ENCODE assay signal across 19 mouse cellular contexts in the genomic region with DNA sequence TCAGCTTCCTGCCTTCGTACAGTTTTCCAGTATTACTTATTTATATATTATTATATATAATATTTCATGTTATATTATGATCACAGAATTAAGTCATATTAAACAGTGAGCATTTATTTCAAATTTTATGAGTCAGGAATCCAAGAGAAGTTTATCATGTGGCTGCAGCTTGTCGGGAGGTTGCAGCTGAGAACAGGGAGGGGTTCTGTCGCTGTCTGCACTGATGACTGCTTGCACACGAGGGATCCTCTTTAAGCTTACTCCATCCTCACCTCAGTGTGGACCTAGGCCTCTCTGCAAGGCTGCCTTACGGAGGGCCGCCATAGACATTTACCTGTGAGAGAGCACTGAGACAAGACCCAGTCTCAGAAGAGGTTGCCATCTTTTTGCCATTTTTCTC. TPM values are rescaled to one million over a fixed set of nuclear protein-coding genes. Genes with fewer than 3 reads are reported as not detected.
DNase-seq lines count a peak whose midpoint lies in the region; ATAC-seq and TF ChIP-seq lines count a peak whose summit lies in the region.
"Had no signal": no experiment of that assay in that cellular context is flagged by ENCODE, and none has a peak within 500 bp of the region (broad histone marks: within the 10 kb centered on the region; RNA-seq: fewer than 3 reads in every experiment).

No protein-coding gene starts in this region.

- H3K36me3 ChIP-seq in heart, embryonic 10.5 days, result no peaks in the 10 kb centered on the region
- H3K36me3 ChIP-seq in heart, embryonic 11.5 days (ENCODE audit: control insufficient read depth, insufficient read depth, low read length), result no peaks in the 10 kb centered on the region
- H3K36me3 ChIP-seq in MEL (ENCODE audit: control insufficient read depth in 1 of 2, insufficient read depth in 2 of 2, low read length in 2 of 2), result peaks cover 0 to 22% of the 10 kb centered on the region in 2 experiments; a peak in 3 of 4 replicates
- peaks cover 37% of the 10 kb centered on the region for H3K36me3 ChIP-seq in erythroblast, embryonic 14.5 days (ENCODE audit: control insufficient read depth)
- H3K36me3 ChIP-seq in liver, embryonic 16.5 days (ENCODE audit: control insufficient read depth, insufficient read depth), result no peaks in the 10 kb centered on the region
- H3K36me3 ChIP-seq: embryonic facial prominence, embryonic 12.5 days; forebrain, embryonic 10.5 days; limb, embryonic 12.5 days; lung, embryonic 15.5 days had no signal

- peaks cover 9% of the 10 kb centered on the region for H3K79me2 ChIP-seq in MEL (ENCODE audit: control insufficient read depth, insufficient read depth, low read length, poor library complexity)

- no peak for ATAC-seq in heart, embryonic 11.5 days (replicated peaks; ENCODE audit: insufficient number of reproducible peaks, low FRiP score, low TSS enrichment)
- peak; percentile 91 for ATAC-seq in liver, embryonic 16.5 days (ENCODE audit: low read depth)

- no peaks in the 10 kb centered on the region for H3K27me3 ChIP-seq in heart, embryonic 10.5 days (ENCODE audit: insufficient read depth, poor library complexity, severe bottlenecking)
- H3K27me3 ChIP-seq in heart, embryonic 11.5 days (ENCODE audit: control insufficient read depth, insufficient read depth, low read length), result no peaks in the 10 kb centered on the region
- H3K27me3 ChIP-seq in MEL (ENCODE audit: control insufficient read depth in 1 of 2, insufficient read depth in 2 of 2, low read length in 2 of 2), result no peaks in the 10 kb centered on the region
- H3K27me3 ChIP-seq in erythroblast, embryonic 14.5 days (ENCODE audit: control insufficient read depth), result no peaks in the 10 kb centered on the region
- H3K27me3 ChIP-seq in liver, embryonic 16.5 days (ENCODE audit: control insufficient read depth, insufficient read depth, low read depth, low read length), result no peaks in the 10 kb centered on the region
- H3K27me3 ChIP-seq: embryonic facial prominence, embryonic 12.5 days; limb, embryonic 12.5 days; lung, embryonic 15.5 days had no signal

- H3K4me1 ChIP-seq in heart, embryonic 10.5 days, result peaks cover 13% of the 10 kb centered on the region
- peaks cover 12% of the 10 kb centered on the region for H3K4me1 ChIP-seq in heart, embryonic 11.5 days (ENCODE audit: control insufficient read depth, insufficient read depth, low read length)
- H3K4me1 ChIP-seq in MEL (ENCODE audit: control insufficient read depth in 1 of 2, insufficient read depth in 2 of 2, low read length in 2 of 2), result peaks cover 0 to 4% of the 10 kb centered on the region in 2 experiments; a peak in 1 of 4 replicates
- peaks cover 42% of the 10 kb centered on the region for H3K4me1 ChIP-seq in erythroblast, embryonic 14.5 days (ENCODE audit: control insufficient read depth)
- peaks cover 15% of the 10 kb centered on the region for H3K4me1 ChIP-seq in liver, embryonic 16.5 days (ENCODE audit: control insufficient read depth, low read depth, low read length)

- TF ChIP-seq CTCF in MEL (IDR thresholded peaks at IDR 0.05 in 2 of 3, conservative IDR thresholded peaks at IDR 0.05 in 1 of 3; ENCODE audit: control insufficient read depth in 1 of 3, insufficient read depth in 1 of 3, low read depth in 2 of 3, low read length in 3 of 3, poor library complexity in 1 of 3, severe bottlenecking in 1 of 3), result no peak

- DNase-seq in heart, embryonic 10.5 days (ENCODE audit: low spot score), result no peak
- peak; percentile 27 for DNase-seq in MEL (ENCODE audit: low read depth, low spot score)
- no peak for DNase-seq in left cerebral cortex, postnatal 36 days (ENCODE audit: low spot score in 2 of 2)
- DNase-seq in cerebellum, adult 11 months, result no peak
- no peak for DNase-seq in thymus, postnatal 4 days
- DNase-seq: cerebellum, postnatal 25 days; gastrocnemius, postnatal 14 days; heart, postnatal 4 days; kidney, adult 11 months; kidney, postnatal 10 days; right cerebral cortex, postnatal 4 days had no signal

- no peak overlapping the region for H3K9ac ChIP-seq in heart, embryonic 11.5 days (ENCODE audit: low read depth, low read length)
- no peak overlapping the region for H3K9ac ChIP-seq in MEL (ENCODE audit: control insufficient read depth, low read depth, low read length, poor library complexity, severe bottlenecking)
- H3K9ac ChIP-seq in liver, embryonic 16.5 days (ENCODE audit: low read depth, low read length), result no peak overlapping the region
- H3K9ac ChIP-seq: embryonic facial prominence, embryonic 12.5 days; limb, embryonic 12.5 days; lung, embryonic 15.5 days had no signal

- TF ChIP-seq EP300 in MEL (IDR thresholded peaks at IDR 0.05; ENCODE audit: low read depth in 1 of 2, low read length in 2 of 2), result no peak

- TF ChIP-seq RAD21 in MEL (IDR thresholded peaks at IDR 0.05; ENCODE audit: low read depth, low read length), result no peak

- no peak overlapping the region for H3K4me2 ChIP-seq in heart, embryonic 11.5 days
- H3K4me2 ChIP-seq in liver, embryonic 16.5 days (ENCODE audit: low read depth, low read length), result peak overlapping the region; percentile 49
- H3K4me2 ChIP-seq: embryonic facial prominence, embryonic 12.5 days; limb, embryonic 12.5 days; lung, embryonic 15.5 days had no signal

- 65% methylated on average over 6 of the region's 6 CpGs for WGBS in heart, embryonic 10.5 days
- WGBS in heart, embryonic 11.5 days (ENCODE audit: insufficient replicate concordance), result 63% methylated on average over 6 of the region's 6 CpGs
- 47% methylated on average over 6 of the region's 6 CpGs for WGBS in liver, embryonic 16.5 days (ENCODE audit: insufficient replicate concordance)

- intact Hi-C loops in left cerebral cortex, postnatal 36 days (cut with DNase I), result loop anchor here (10.0 kb wide), 1 partner anchor 62 kb away; no protein-coding TSS in a partner anchor

- H3K9me3 ChIP-seq in heart, embryonic 10.5 days, result no peaks in the 10 kb centered on the region
- H3K9me3 ChIP-seq in heart, embryonic 11.5 days (replicated peaks; ENCODE audit: control insufficient read depth, low read length), result no peaks in the 10 kb centered on the region
- H3K9me3 ChIP-seq in MEL (replicated peaks; ENCODE audit: insufficient read depth, low read length), result no peaks in the 10 kb centered on the region
- no peaks in the 10 kb centered on the region for H3K9me3 ChIP-seq in erythroblast, embryonic 14.5 days (ENCODE audit: control insufficient read depth, low read length)
- no peaks in the 10 kb centered on the region for H3K9me3 ChIP-seq in liver, embryonic 16.5 days (replicated peaks; ENCODE audit: control insufficient read depth, low read length)
- H3K9me3 ChIP-seq: embryonic facial prominence, embryonic 12.5 days; forebrain, embryonic 10.5 days; limb, embryonic 12.5 days; lung, embryonic 15.5 days had no signal

- H3K4me3 ChIP-seq in heart, embryonic 10.5 days, result no peak overlapping the region
- no peak overlapping the region for H3K4me3 ChIP-seq in heart, embryonic 11.5 days (ENCODE audit: low read depth, low read length)
- no peak overlapping the region for H3K4me3 ChIP-seq in MEL (ENCODE audit: control insufficient read depth in 1 of 2, insufficient read depth in 1 of 2, low read depth in 2 of 2, low read length in 2 of 2)
- peak overlapping the region; percentile 34 for H3K4me3 ChIP-seq in erythroblast, embryonic 14.5 days (replicated peaks)
- no peak overlapping the region for H3K4me3 ChIP-seq in liver, embryonic 16.5 days (ENCODE audit: low read depth, low read length)
- H3K4me3 ChIP-seq: embryonic facial prominence, embryonic 12.5 days; forebrain, embryonic 10.5 days; left cerebral cortex, adult 2 months; limb, embryonic 12.5 days; lung, embryonic 15.5 days had no signal

- H3K27ac ChIP-seq in heart, embryonic 10.5 days, result 0 out of 2 replicates have a peak overlapping the region, but pooled peaks have one; percentile 6
- no peak overlapping the region for H3K27ac ChIP-seq in heart, embryonic 11.5 days (ENCODE audit: low read depth, low read length)
- H3K27ac ChIP-seq in MEL (ENCODE audit: control insufficient read depth, low read depth, low read length), result no peak overlapping the region
- peak overlapping the region; percentile 52; the same call in 1 of the 2 replicates for H3K27ac ChIP-seq in liver, embryonic 16.5 days (ENCODE audit: low read length)
- H3K27ac ChIP-seq: embryonic facial prominence, embryonic 12.5 days; forebrain, embryonic 10.5 days; left cerebral cortex, adult 2 months; limb, embryonic 12.5 days; lung, embryonic 15.5 days had no signal

- TF ChIP-seq POLR2A in MEL (IDR thresholded peaks at IDR 0.05; ENCODE audit: control insufficient read depth in 1 of 2, insufficient read depth in 1 of 2, low read depth in 1 of 2, low read length in 2 of 2, poor library complexity in 1 of 2), result no peak

TF ChIP-seq in MEL, 35 proteins besides CTCF, POLR2A, EP300 and RAD21:
- TF ChIP-seq MEF2A (IDR thresholded peaks at IDR 0.05; ENCODE audit: extremely low read depth, insufficient replicate concordance, low read depth, low read length, poor library complexity, severe bottlenecking) (no peak), TAL1 (IDR thresholded peaks at IDR 0.05; ENCODE audit: low read length) (peak; percentile 52), TBP (IDR thresholded peaks at IDR 0.05; ENCODE audit: low read depth, low read length) (no peak), ETS1 (IDR thresholded peaks at IDR 0.05; ENCODE audit: low read depth, low read length) (0 out of 2 replicates have a peak, but pooled peaks have one; percentile 7)

RNA-seq across cellular contexts. Expression of a gene that starts 58.0 kb away (rescaled TPM):
- 11.5 and 18.2 TPM in 2 replicates for polyA plus RNA-seq in heart, embryonic 10.5 days (2016; fragmentation: Nextera tagmentation; extraction: Ambion mirVana)
- polyA plus RNA-seq in heart, embryonic 11.5 days (2014; fragmentation: Nextera tagmentation; extraction: Ambion mirVana), result 20.5 and 21.1 TPM in 2 replicates
- 44.8 and 65.7 TPM in 2 replicates for total RNA-seq in MEL (2012; rRNA removed)
- 10 to 100 TPM; 26.2 to 33.4 TPM for polyA plus RNA-seq in MEL (2012; ENCODE audit: insufficient read depth in 1 of 2, insufficient read length in 2 of 2, low read depth in 1 of 2, low replicate concordance in 2 of 2, missing spikeins in 1 of 2)
- polyA plus RNA-seq in erythroblast, embryonic 14.5 days (2012), result 0.51 and 0.56 TPM in 2 replicates
- 8.2 and 9.0 TPM in 2 replicates for polyA plus RNA-seq in liver, embryonic 16.5 days (2015; fragmentation: Nextera tagmentation; extraction: Ambion mirVana)
- 10 to 100 TPM; 83.9 to 99.7 TPM for total RNA-seq in left cerebral cortex, postnatal 36 days (2021)

Comparison
In these comparisons a context has a peak if more than half of its experiments do, and no peak if none do; other contexts are left out.
1. H3K27ac ChIP-seq: peak in heart, embryonic 10.5 days (single experiment) and liver, embryonic 16.5 days (single experiment); none in heart, embryonic 11.5 days (single experiment) and MEL (single experiment).